Mouse (Mus musculus): Measurements from ENCODE around the gene Mrpl51. TPM values are rescaled to one million over a fixed set of nuclear protein-coding genes. Genes with fewer than 3 reads are reported as not detected.

The Mrpl51 gene
- polyA plus RNA-seq, 1 experiment from 2014 or later, result 163 TPM

- no peaks in the 10 kb centered on the region for H3K9me3 ChIP-seq (replicated peaks)
- no peak overlapping the region for H3K27ac ChIP-seq
- H3K4me3 ChIP-seq, result no peak overlapping the region
- H3K27me3 ChIP-seq, result no peaks in the 10 kb centered on the region
- no peaks in the 10 kb centered on the region for H3K36me3 ChIP-seq
- no peak overlapping the region for H3K9ac ChIP-seq
- no peak for ATAC-seq (ENCODE audit: low FRiP score)
- WGBS, result 30% methylated on average over 1 of the region's 1 CpGs
- H3K4me2 ChIP-seq (replicated peaks), result no peak overlapping the region
- H3K4me1 ChIP-seq, result no peaks in the 10 kb centered on the region
Observed at GRCm38 (mm10) chr6:125244551-125244950, 53.0 kb downstream of the Mrpl51 start.

Small RNA genes lying within 50 kb of the gene (microRNA-seq; reads per million reads assigned to microRNA genes)
- 1.9 reads per million for gene Mir3098
- not detected for gene Mir8113

Other genes starting within 250 kb of the Mrpl51 start
- gene Cops7a, start 226.3 kb upstream of the Mrpl51 start, polyA plus RNA-seq (2016; fragmentation: Nextera tagmentation; extraction: Ambion mirVana), result 99.5 and 101 TPM in 2 replicates
- 8.6 and 8.9 TPM in 2 replicates for gene Pianp, start 195.1 kb upstream of the Mrpl51 start, polyA plus RNA-seq (2016; fragmentation: Nextera tagmentation; extraction: Ambion mirVana)
- gene Zfp384, start 182.7 kb upstream of the Mrpl51 start, polyA plus RNA-seq (2016; fragmentation: Nextera tagmentation; extraction: Ambion mirVana), result 21.6 and 22.3 TPM in 2 replicates
- 151 and 159 TPM in 2 replicates for gene Ing4, start 152.0 kb upstream of the Mrpl51 start, polyA plus RNA-seq (2016; fragmentation: Nextera tagmentation; extraction: Ambion mirVana)
- gene Acrbp, start 142.1 kb upstream of the Mrpl51 start, polyA plus RNA-seq (2016; fragmentation: Nextera tagmentation; extraction: Ambion mirVana), result 16.0 and 18.3 TPM in 2 replicates
- gene Lpar5, start 123.9 kb upstream of the Mrpl51 start, polyA plus RNA-seq (2016; fragmentation: Nextera tagmentation; extraction: Ambion mirVana), result 0.33 and 0.40 TPM in 2 replicates
- 131 and 133 TPM in 2 replicates for gene Chd4, start 95.8 kb upstream of the Mrpl51 start, polyA plus RNA-seq (2016; fragmentation: Nextera tagmentation; extraction: Ambion mirVana)
- gene Nop2, start 59.9 kb upstream of the Mrpl51 start, polyA plus RNA-seq (2016; fragmentation: Nextera tagmentation; extraction: Ambion mirVana), result 48.1 and 54.2 TPM in 2 replicates
- gene Iffo1, start 46.6 kb upstream of the Mrpl51 start, polyA plus RNA-seq (2016; fragmentation: Nextera tagmentation; extraction: Ambion mirVana), result 19.2 and 21.3 TPM in 2 replicates
- gene Gapdh, start 25.3 kb upstream of the Mrpl51 start, polyA plus RNA-seq (2016; fragmentation: Nextera tagmentation; extraction: Ambion mirVana), result 1,498 and 1,567 TPM in 2 replicates
- gene Ncapd2, start 100 bp upstream of the Mrpl51 start, polyA plus RNA-seq (2016; fragmentation: Nextera tagmentation; extraction: Ambion mirVana), result 140 and 142 TPM in 2 replicates
- 5.9 and 6.0 TPM in 2 replicates for gene Vamp1, start 23.8 kb downstream of the Mrpl51 start, polyA plus RNA-seq (2016; fragmentation: Nextera tagmentation; extraction: Ambion mirVana)
- 2.5 and 2.9 TPM in 2 replicates for gene Tapbpl, start 40.1 kb downstream of the Mrpl51 start, polyA plus RNA-seq (2016; fragmentation: Nextera tagmentation; extraction: Ambion mirVana)
- gene Cd27, start 45.2 kb downstream of the Mrpl51 start, polyA plus RNA-seq (2016; fragmentation: Nextera tagmentation; extraction: Ambion mirVana), result 1.6 and 1.9 TPM in 2 replicates
- 0.16 TPM in 1 of 2 replicates, not detected in the other for gene Tuba3a, start 94.2 kb downstream of the Mrpl51 start, polyA plus RNA-seq (2016; fragmentation: Nextera tagmentation; extraction: Ambion mirVana)
- 19.6 and 20.6 TPM in 2 replicates for gene Ltbr, start 122.1 kb downstream of the Mrpl51 start, polyA plus RNA-seq (2016; fragmentation: Nextera tagmentation; extraction: Ambion mirVana)
- 0.48 and 0.49 TPM in 2 replicates for gene Scnn1a, start 128.9 kb downstream of the Mrpl51 start, polyA plus RNA-seq (2016; fragmentation: Nextera tagmentation; extraction: Ambion mirVana)
- gene Tnfrsf1a, start 157.6 kb downstream of the Mrpl51 start, polyA plus RNA-seq (2016; fragmentation: Nextera tagmentation; extraction: Ambion mirVana), result 29.9 and 32.6 TPM in 2 replicates
- gene Plekhg6, start 189.0 kb downstream of the Mrpl51 start, polyA plus RNA-seq (2016; fragmentation: Nextera tagmentation; extraction: Ambion mirVana), result 0.18 and 0.22 TPM in 2 replicates

All from hindbrain, embryonic 12.5 days (tissue).